Mouse (Mus musculus) macrophage (primary cell): ENCODE results near the gene Rps6kc1. TPM values are rescaled to one million over a fixed set of nuclear protein-coding genes. Genes with fewer than 3 reads are reported as not detected.

Source experiments
- H3K27ac ChIP-seq: fragments of 350-480 bp; formaldehyde crosslinking; 2 replicates; pipeline ENCODE4 v1.9.0; 2021
- H3K36me3 ChIP-seq: fragments of 350-480 bp; formaldehyde crosslinking; 2 replicates; pipeline ENCODE4 v1.9.0; 2021; ENCODE audit errors: inconsistent target
- H3K4me3 ChIP-seq: fragments of 350-480 bp; formaldehyde crosslinking; 2 replicates; pipeline ENCODE4 v1.9.0; 2021; ENCODE audit errors: inconsistent target
- H3K79me2 ChIP-seq: fragments of 350-480 bp; formaldehyde crosslinking; 2 replicates; pipeline ENCODE4 v1.9.0; 2021; ENCODE audit errors: inconsistent target
- WGBS: methylation state at CpG from one replicate; pipeline ENCODE4 v1.1.7; 2026; ENCODE audit warnings: inconsistent platforms; ENCODE audit not compliant: missing documents; 5-methylcytosine and 5-hydroxymethylcytosine counted together
- polyA plus RNA-seq: library from polyadenylated mRNA; stranded (reverse); fragments of 250-400 nt; gene quantifications from 3 replicates; pipeline ENCODE4 v1.2.4, GENCODE M21; 2018; ENCODE audit warnings: inconsistent platforms

Rps6kc1 gene
- polyA plus RNA-seq, 1 experiment from 2014 or later: 20.5 TPM

GRCm38 (mm10) chr1:190728111-190728651 is 183.4 kb downstream of the Rps6kc1 start:
- no peaks in the 10 kb centered on the region for H3K79me2 ChIP-seq
- no peaks in the 10 kb centered on the region for H3K36me3 ChIP-seq
- 96% methylated on average over 4 of the region's 4 CpGs for whole genome bisulfite sequencing
- H3K4me3 ChIP-seq: no peak overlapping the region
- H3K27ac ChIP-seq: no peak overlapping the region

GRCm38 (mm10) chr1:190727385-190727784 is 184.2 kb downstream of the Rps6kc1 start:
- no peaks in the 10 kb centered on the region for H3K36me3 ChIP-seq
- H3K79me2 ChIP-seq: no peaks in the 10 kb centered on the region
- WGBS: 88% methylated on average over 2 of the region's 2 CpGs
- no peak overlapping the region for H3K27ac ChIP-seq
- no peak overlapping the region for H3K4me3 ChIP-seq

GRCm38 (mm10) chr1:190724591-190725380 is 186.8 kb downstream of the Rps6kc1 start:
- H3K36me3 ChIP-seq: no peaks in the 10 kb centered on the region
- H3K79me2 ChIP-seq: no peaks in the 10 kb centered on the region
- no peak overlapping the region for H3K4me3 ChIP-seq
- no peak overlapping the region for H3K27ac ChIP-seq
- WGBS: 66% methylated on average over 21 of the region's 21 CpGs

GRCm38 (mm10) chr1:190723926-190724430 is 187.6 kb downstream of the Rps6kc1 start:
- Histone ChIP-seq H3K36me3 (no peaks in the 10 kb centered on the region), H3K79me2 (no peaks in the 10 kb centered on the region), H3K27ac (no peak overlapping the region), H3K4me3 (no peak overlapping the region)
- WGBS: 76% methylated on average over 7 of the region's 7 CpGs

GRCm38 (mm10) chr1:190713848-190714247 is 197.7 kb downstream of the Rps6kc1 start:
- Histone ChIP-seq H3K27ac (no peak overlapping the region), H3K79me2 (no peaks in the 10 kb centered on the region), H3K36me3 (no peaks in the 10 kb centered on the region), H3K4me3 (no peak overlapping the region)
- WGBS: 88% methylated on average over 6 of the region's 6 CpGs

- Histone ChIP-seq H3K79me2 (no peaks in the 10 kb centered on the region), H3K27ac (no peak overlapping the region), H3K36me3 (no peaks in the 10 kb centered on the region), H3K4me3 (no peak overlapping the region)
- 80% methylated on average over 5 of the region's 6 CpGs for WGBS
These were observed 214.0 kb downstream of the Rps6kc1 start for GRCm38 (mm10) chr1:190697576-190697975.

GRCm38 (mm10) chr1:190695589-190695988 is 216.0 kb downstream of the Rps6kc1 start:
- Histone ChIP-seq H3K27ac (no peak overlapping the region), H3K36me3 (no peaks in the 10 kb centered on the region), H3K79me2 (no peaks in the 10 kb centered on the region), H3K4me3 (no peak overlapping the region)
- WGBS: 68% methylated on average over 11 of the region's 11 CpGs

GRCm38 (mm10) chr1:190690528-190691262 is 220.9 kb downstream of the Rps6kc1 start:
- 89% methylated on average over 29 of the region's 29 CpGs for WGBS
- Histone ChIP-seq H3K36me3 (no peaks in the 10 kb centered on the region), H3K27ac (no peak overlapping the region), H3K79me2 (no peaks in the 10 kb centered on the region), H3K4me3 (no peak overlapping the region)

GRCm38 (mm10) chr1:190683060-190683459 is 228.5 kb downstream of the Rps6kc1 start:
- H3K36me3 ChIP-seq: no peaks in the 10 kb centered on the region
- H3K4me3 ChIP-seq: no peak overlapping the region
- no peak overlapping the region for H3K27ac ChIP-seq
- WGBS: 92% methylated on average over 6 of the region's 7 CpGs
- H3K79me2 ChIP-seq: no peaks in the 10 kb centered on the region

GRCm38 (mm10) chr1:190682021-190682926 is 229.3 kb downstream of the Rps6kc1 start:
- Histone ChIP-seq H3K4me3 (no peak overlapping the region), H3K79me2 (no peaks in the 10 kb centered on the region), H3K36me3 (no peaks in the 10 kb centered on the region), H3K27ac (no peak overlapping the region)
- 87% methylated on average over 25 of the region's 25 CpGs for WGBS

GRCm38 (mm10) chr1:190675455-190675854 is 236.1 kb downstream of the Rps6kc1 start:
- Histone ChIP-seq H3K27ac (no peak overlapping the region), H3K4me3 (no peak overlapping the region), H3K79me2 (no peaks in the 10 kb centered on the region), H3K36me3 (no peaks in the 10 kb centered on the region)
- 92% methylated on average over 3 of the region's 3 CpGs for WGBS

- H3K36me3 ChIP-seq: no peaks in the 10 kb centered on the region
- 81% methylated on average over 10 of the region's 10 CpGs for WGBS
- H3K79me2 ChIP-seq: no peaks in the 10 kb centered on the region
- no peak overlapping the region for H3K27ac ChIP-seq
- no peak overlapping the region for H3K4me3 ChIP-seq
These were observed 242.5 kb downstream of the Rps6kc1 start for GRCm38 (mm10) chr1:190669099-190669498.

GRCm38 (mm10) chr1:190667821-190668220 is 243.7 kb downstream of the Rps6kc1 start:
- Histone ChIP-seq H3K36me3 (no peaks in the 10 kb centered on the region), H3K27ac (no peak overlapping the region), H3K79me2 (no peaks in the 10 kb centered on the region), H3K4me3 (no peak overlapping the region)
- 91% methylated on average over 11 of the region's 11 CpGs for WGBS

- Histone ChIP-seq H3K36me3 (no peaks in the 10 kb centered on the region), H3K4me3 (no peak overlapping the region), H3K27ac (no peak overlapping the region), H3K79me2 (no peaks in the 10 kb centered on the region)
- WGBS: 81% methylated on average over 5 of the region's 5 CpGs
These were observed 244.2 kb downstream of the Rps6kc1 start for GRCm38 (mm10) chr1:190667326-190667725.
